Mouse (Mus musculus) stomach, embryonic 14.5 days (tissue): Measurements from ENCODE around the gene Psmd5. TPM values are rescaled to one million over a fixed set of nuclear protein-coding genes. Genes with fewer than 3 reads are reported as not detected.
A peak's percentile ranks its signal among the peaks of the same experiment; 100 is the strongest.

Source experiments
- ATAC-seq: fragments of 200-750 bp; cut with Nextera tagmentation; 2 replicates; pipeline ENCODE4 v1.8.0; 2017; ENCODE audit warnings: low read depth, moderate TSS enrichment; ENCODE audit not compliant: insufficient number of reproducible peaks, insufficient read depth, low FRiP score
- H3K27ac ChIP-seq: fragments of 300-500 bp; sonication (generic); 2 replicates; pipeline ENCODE4 v1.5.1; 2014; ENCODE audit warnings: mild to moderate bottlenecking, low read length, moderate library complexity, mixed read lengths
- H3K27me3 ChIP-seq: fragments of 300-500 bp; sonication (generic); 2 replicates; pipeline ENCODE4 v1.6.1; 2014; ENCODE audit warnings: low read length, control low read depth, mixed read lengths; ENCODE audit not compliant: control insufficient read depth, insufficient read depth
- H3K36me3 ChIP-seq: fragments of 300-500 bp; sonication (generic); 2 replicates; pipeline ENCODE4 v1.6.1; 2014; ENCODE audit warnings: mild to moderate bottlenecking, control low read depth, low read length, moderate library complexity, mixed read lengths; ENCODE audit not compliant: control insufficient read depth, insufficient read depth
- H3K4me1 ChIP-seq: fragments of 300-500 bp; sonication (generic); 2 replicates; pipeline ENCODE4 v1.6.1; 2014; ENCODE audit warnings: low read length, control low read depth, mixed read lengths; ENCODE audit not compliant: control insufficient read depth, insufficient read depth
- H3K4me2 ChIP-seq: fragments of 300-500 bp; sonication (generic); replicated peaks from 2 replicates; pipeline ENCODE4 v1.6.1; 2014; ENCODE audit warnings: low read depth, low read length, control low read depth
- H3K4me3 ChIP-seq: fragments of 300-500 bp; sonication (generic); 2 replicates; pipeline ENCODE4 v1.5.1; 2014; ENCODE audit warnings: low read depth, low read length, control low read depth
- H3K9ac ChIP-seq: fragments of 300-500 bp; sonication (generic); replicated peaks from 2 replicates; pipeline ENCODE4 v1.6.1; 2014; ENCODE audit warnings: low read depth, mild to moderate bottlenecking, control low read depth, low read length, moderate library complexity, mixed read lengths
- H3K9me3 ChIP-seq: fragments of 300-500 bp; sonication (generic); 2 replicates; pipeline ENCODE4 v1.6.1; 2016; ENCODE audit warnings: low read depth, low read length, control low read depth; ENCODE audit not compliant: control insufficient read depth
- WGBS: fragments of 180-500 bp; shearing (Covaris S2); extraction: QIAGEN DNeasy Blood & Tissue Kit; methylation state at CpG from one replicate; pipeline ENCODE4 v1.1.7; 2014; 5-methylcytosine and 5-hydroxymethylcytosine counted together
- polyA plus RNA-seq: library from polyadenylated mRNA; unstranded; fragments of >200 nt; fragmentation: Nextera tagmentation; extraction: Ambion mirVana; gene quantifications from 2 replicates; pipeline ENCODE4 v1.2.1, GENCODE M21; 2014

Psmd5 gene
- polyA plus RNA-seq, 1 experiment from 2014 or later: 99.2 TPM

- Histone ChIP-seq H3K9me3 (no peaks in the 10 kb centered on the region), H3K36me3 (no peaks in the 10 kb centered on the region), H3K4me3 (no peak overlapping the region), H3K4me2 (no peak overlapping the region), H3K4me1 (no peaks in the 10 kb centered on the region), H3K27ac (no peak overlapping the region), H3K27me3 (no peaks in the 10 kb centered on the region), H3K9ac (no peak overlapping the region)
- no peak for ATAC-seq
- WGBS: 44% methylated on average over 5 of the region's 5 CpGs
Measured at GRCm38 (mm10) chr2:34883190-34883589, 8.4 kb upstream of the Psmd5 start.

DNA sequence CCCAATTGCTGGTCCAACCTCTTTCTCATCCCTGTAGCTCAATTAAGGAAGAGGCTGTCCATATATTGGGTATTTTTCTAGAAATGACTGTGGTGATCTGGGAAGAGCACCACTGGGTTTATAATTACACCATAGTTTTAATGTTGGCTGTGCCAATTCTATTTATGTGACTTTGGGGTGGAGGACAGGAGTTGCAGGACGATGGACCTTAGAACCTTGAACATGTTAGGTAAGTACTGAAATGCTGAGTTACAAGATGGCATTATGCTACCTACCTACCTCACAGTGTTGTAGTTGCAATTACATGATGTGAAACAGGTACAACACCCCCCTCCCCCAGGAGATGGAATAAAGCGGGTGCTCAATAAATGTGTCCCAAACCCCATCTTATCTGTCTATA is 8.0 kb upstream of the Psmd5 start:
- Histone ChIP-seq H3K36me3 (no peaks in the 10 kb centered on the region), H3K4me2 (no peak overlapping the region), H3K4me1 (no peaks in the 10 kb centered on the region), H3K9ac (no peak overlapping the region), H3K9me3 (no peaks in the 10 kb centered on the region), H3K27ac (no peak overlapping the region), H3K27me3 (no peaks in the 10 kb centered on the region), H3K4me3 (no peak overlapping the region)
- no peak for ATAC-seq
- WGBS: 90% methylated on average over 2 of the region's 2 CpGs

DNA sequence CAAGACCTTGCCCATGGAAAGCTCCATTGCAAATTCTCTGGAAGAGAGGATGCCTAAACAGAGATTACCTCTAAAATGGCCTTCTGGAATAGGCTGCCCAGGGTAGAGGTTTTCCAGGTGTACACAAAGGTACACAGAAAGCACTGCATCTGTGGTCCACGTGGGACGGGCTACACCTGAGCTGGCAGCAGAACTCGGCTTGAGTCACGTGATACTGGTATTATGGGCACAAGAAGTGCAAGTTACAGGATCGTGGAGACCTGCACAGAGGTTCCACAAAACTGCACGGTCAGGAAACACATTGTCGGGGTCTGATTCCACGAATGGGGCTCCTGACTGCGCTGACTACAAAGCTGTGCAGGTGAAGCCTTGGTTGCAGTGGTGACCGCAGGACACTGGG is 5.3 kb upstream of the Psmd5 start:
- Histone ChIP-seq H3K27me3 (no peaks in the 10 kb centered on the region), H3K36me3 (no peaks in the 10 kb centered on the region), H3K27ac (no peak overlapping the region), H3K4me3 (no peak overlapping the region), H3K9ac (no peak overlapping the region), H3K9me3 (no peaks in the 10 kb centered on the region), H3K4me1 (no peaks in the 10 kb centered on the region), H3K4me2 (no peak overlapping the region)
- WGBS: 83% methylated on average over 10 of the region's 10 CpGs
- ATAC-seq: no peak

- WGBS: 2% methylated on average over 14 of the region's 14 CpGs
- H3K9ac ChIP-seq: no peak within 1 kb of the TSS
- H3K9me3 ChIP-seq: no peaks in the 10 kb centered on the region
- H3K4me3 ChIP-seq: peak within 1 kb of the TSS; percentile 15; the same call in 1 of the 2 replicates
- H3K27ac ChIP-seq: no peak within 1 kb of the TSS
- no peaks in the 10 kb centered on the region for H3K36me3 ChIP-seq
- ATAC-seq: no peak
- no peaks in the 10 kb centered on the region for H3K27me3 ChIP-seq
- H3K4me1 ChIP-seq: peaks cover 5% of the 10 kb centered on the region; the same call in 1 of the 2 replicates
- peak within 1 kb of the TSS; percentile 39 for H3K4me2 ChIP-seq
Measured at GRCm38 (mm10) chr2:34874271-34874670, 497 bp downstream of the Psmd5 start, which contains the start of gene Cutal. TSS of gene Cutal (plus strand) at chr2:34874396.

DNA sequence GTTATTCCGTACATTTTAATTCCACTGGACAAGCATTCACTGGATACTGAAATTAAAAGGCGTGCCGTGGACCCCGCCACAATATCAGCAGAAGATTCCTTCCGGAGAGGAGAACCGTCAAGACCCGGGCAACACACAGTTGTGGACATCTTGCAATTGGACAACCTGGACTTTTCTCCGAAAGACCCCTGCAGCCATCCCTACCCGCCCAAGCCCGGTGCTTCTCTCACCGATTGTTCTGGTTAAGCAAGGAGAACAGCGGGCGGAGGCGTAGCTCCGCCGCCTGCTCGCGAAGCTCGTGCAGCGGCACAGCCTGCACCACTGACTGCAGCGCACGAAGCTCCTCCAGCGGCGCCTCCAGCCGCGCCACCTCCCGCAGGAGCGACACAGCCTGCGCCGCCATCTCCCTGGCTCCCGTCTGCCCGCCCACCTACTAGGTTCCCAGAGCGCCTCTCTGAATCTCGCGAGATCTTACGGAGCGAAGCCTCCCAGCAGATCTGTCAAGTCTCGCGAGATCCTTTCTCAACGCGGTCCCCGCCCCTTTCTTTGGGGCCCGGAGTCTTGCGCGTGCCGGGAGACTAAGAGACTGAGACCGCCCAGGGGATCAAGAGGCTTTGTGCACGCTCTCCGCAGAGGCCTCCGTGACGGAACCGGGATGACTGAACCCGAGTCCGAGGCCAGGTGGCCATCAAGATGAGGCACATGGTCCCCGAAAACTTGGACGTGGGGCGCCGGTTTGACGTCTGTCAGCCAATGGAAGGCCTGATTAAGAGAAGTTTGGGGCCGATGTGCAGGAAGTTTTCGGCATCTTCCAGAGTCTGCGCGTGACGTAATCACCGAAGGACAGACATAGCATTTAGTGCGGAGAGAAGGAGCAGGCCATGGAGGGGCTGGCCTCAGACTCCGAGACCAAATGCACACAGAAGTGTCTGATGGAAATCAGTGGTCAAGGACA is 4.0 kb downstream of the Psmd5 start:
- Histone ChIP-seq H3K9me3 (no peaks in the 10 kb centered on the region), H3K4me2 (peak overlapping the region; percentile 63), H3K4me1 (peaks cover 7% of the 10 kb centered on the region; the same call in 1 of the 2 replicates), H3K36me3 (0 out of 2 replicates have a peak, but pooled peaks cover 4% of the 10 kb centered on the region), H3K27me3 (no peaks in the 10 kb centered on the region), H3K9ac (peak overlapping the region; percentile 84), H3K27ac (peak overlapping the region; percentile 92), H3K4me3 (peak overlapping the region; percentile 84)
- WGBS: under 1% methylated on average over 67 of the region's 67 CpGs
- ATAC-seq: peak; percentile 97

- H3K9ac ChIP-seq: peak overlapping the region; percentile 84
- peaks cover 7% of the 10 kb centered on the region; the same call in 1 of the 2 replicates for H3K4me1 ChIP-seq
- H3K27ac ChIP-seq: no peak overlapping the region
- H3K9me3 ChIP-seq: no peaks in the 10 kb centered on the region
- no peaks in the 10 kb centered on the region for H3K27me3 ChIP-seq
- H3K4me3 ChIP-seq: peak overlapping the region; percentile 84
- no peak for ATAC-seq
- H3K36me3 ChIP-seq: peaks cover 11% of the 10 kb centered on the region
- 38% methylated on average over 5 of the region's 5 CpGs for WGBS
- peak overlapping the region; percentile 61 for H3K4me2 ChIP-seq
Measured at GRCm38 (mm10) chr2:34869680-34870079, 5.1 kb downstream of the Psmd5 start.

DNA sequence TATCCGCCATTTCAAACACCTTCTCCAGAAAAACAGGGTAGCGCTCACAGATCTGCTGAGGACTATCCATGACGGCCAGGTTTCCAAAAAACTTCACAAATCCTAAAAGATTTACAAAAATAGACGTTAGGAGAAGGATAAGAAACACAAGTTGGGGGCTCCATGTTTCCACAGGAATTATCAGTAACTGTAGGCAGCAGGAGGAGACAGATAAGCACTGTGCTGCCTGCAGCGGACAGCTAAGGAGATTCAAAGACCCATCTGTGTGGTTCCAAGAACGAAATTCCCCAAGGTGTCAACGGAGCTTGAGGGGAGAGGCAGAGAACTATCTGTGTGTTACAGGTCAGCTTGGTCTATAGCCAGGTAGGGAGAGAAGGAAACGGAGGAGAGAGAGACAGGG is 17.0 kb downstream of the Psmd5 start:
- Histone ChIP-seq H3K27ac (no peak overlapping the region), H3K4me2 (no peak overlapping the region), H3K36me3 (peaks cover 70% of the 10 kb centered on the region), H3K9me3 (no peaks in the 10 kb centered on the region), H3K9ac (no peak overlapping the region), H3K4me3 (no peak overlapping the region), H3K4me1 (no peaks in the 10 kb centered on the region), H3K27me3 (no peaks in the 10 kb centered on the region)
- ATAC-seq: no peak
- 89% methylated on average over 8 of the region's 8 CpGs for WGBS

GRCm38 (mm10) chr2:34855265-34855664 is 19.5 kb downstream of the Psmd5 start:
- no peaks in the 10 kb centered on the region for H3K9me3 ChIP-seq
- WGBS: 90% methylated on average over 4 of the region's 4 CpGs
- ATAC-seq: no peak

More at GRCm38 (mm10) chr2:34855265-34855664, 19.5 kb downstream of the Psmd5 start:
- no peak overlapping the region for H3K4me2 ChIP-seq
- peaks cover 69% of the 10 kb centered on the region for H3K36me3 ChIP-seq
- H3K4me1 ChIP-seq: no peaks in the 10 kb centered on the region
- H3K9ac ChIP-seq: no peak overlapping the region
- H3K4me3 ChIP-seq: no peak overlapping the region
- H3K27ac ChIP-seq: no peak overlapping the region
- H3K27me3 ChIP-seq: no peaks in the 10 kb centered on the region
